Mouse (Mus musculus): ENCODE data around the gene Serf2. TPM values are rescaled to one million over a fixed set of nuclear protein-coding genes. Genes with fewer than 3 reads are reported as not detected.

The Serf2 gene
- total RNA-seq (2021) = 100 to 1,000 TPM; 346 to 350 TPM
- long read RNA-seq, experiment 1, transcript Serf2-204 (3 exons, 3,056 nt) = major isoform, 470 of 544 reads
- long read RNA-seq, experiment 1, transcript Serf2-203 (2 exons, 3,105 nt) = minor isoform, 8 of 544 reads
- long read RNA-seq, experiment 1, transcript Serf2-201 (3 exons, 525 nt) = minor isoform, 14 of 544 reads
- long read RNA-seq, experiment 1, partial matches to known transcripts = 27 of 544 reads
- long read RNA-seq, experiment 1, other reads (novel, unspliced or antisense) = 24 of 544 reads
- long read RNA-seq, experiment 2, transcript Serf2-204 (3 exons, 3,056 nt) = major isoform, 453 of 516 reads
- long read RNA-seq, experiment 2, transcript Serf2-201 (3 exons, 525 nt) = minor isoform, 14 of 516 reads
- long read RNA-seq, experiment 2, partial matches to known transcripts = 33 of 516 reads
- long read RNA-seq, experiment 2, other reads (novel, unspliced or antisense) = 12 of 516 reads

GRCm38 (mm10) chr2:121448739-121449535, at the start of gene Serf2:
TSS of gene Serf2 (plus strand) at chr2:121449195.
- peak; percentile 100 for DNase-seq

- DNase-seq = no peak
Measured at GRCm38 (mm10) chr2:121403296-121403695, 45.7 kb upstream of the Serf2 start.

GRCm38 (mm10) chr2:121408160-121408559, 40.8 kb upstream of the Serf2 start:
- DNase-seq = peak; percentile 37

GRCm38 (mm10) chr2:121412843-121413386, 36.1 kb upstream of the Serf2 start:
- DNase-seq = no peak

GRCm38 (mm10) chr2:121413387-121414042, 35.5 kb upstream of the Serf2 start, which contains the start of the genes Pdia3 and Catsper2:
TSS of gene Pdia3 (plus strand) at chr2:121413775.
TSS of gene Catsper2 (minus strand) at chr2:121413792.
- DNase-seq = peak; percentile 97

GRCm38 (mm10) chr2:121414139-121414685, 34.8 kb upstream of the Serf2 start:
- DNase-seq = no peak

GRCm38 (mm10) chr2:121415103-121415502, 33.9 kb upstream of the Serf2 start:
- DNase-seq = no peak

- no peak for DNase-seq
Measured at GRCm38 (mm10) chr2:121415591-121415990, 33.4 kb upstream of the Serf2 start.

- DNase-seq = no peak
Measured at GRCm38 (mm10) chr2:121416356-121416755, 32.6 kb upstream of the Serf2 start.

GRCm38 (mm10) chr2:121418476-121418875, 30.5 kb upstream of the Serf2 start:
- no peak for DNase-seq

- DNase-seq = no peak
Measured at GRCm38 (mm10) chr2:121423166-121423565, 25.8 kb upstream of the Serf2 start.

- DNase-seq = no peak
Measured at GRCm38 (mm10) chr2:121425890-121426289, 23.1 kb upstream of the Serf2 start.

- no peak for DNase-seq
Measured at GRCm38 (mm10) chr2:121434854-121435253, 14.1 kb upstream of the Serf2 start.

GRCm38 (mm10) chr2:121439746-121440145, 9.2 kb upstream of the Serf2 start:
- no peak for DNase-seq

GRCm38 (mm10) chr2:121440834-121441605, 8.0 kb upstream of the Serf2 start:
- no peak for DNase-seq

- no peak for DNase-seq
Measured at GRCm38 (mm10) chr2:121441800-121442199, 7.2 kb upstream of the Serf2 start.

- peak; percentile 89 for DNase-seq
Measured at GRCm38 (mm10) chr2:121442259-121443067, 6.5 kb upstream of the Serf2 start.

GRCm38 (mm10) chr2:121443068-121443349, 6.0 kb upstream of the Serf2 start:
- no peak for DNase-seq

GRCm38 (mm10) chr2:121444178-121444577, 4.8 kb upstream of the Serf2 start, which contains the start of gene Ell3:
TSS of gene Ell3 (minus strand) at chr2:121444278.
- no peak for DNase-seq

GRCm38 (mm10) chr2:121445117-121445516, 3.9 kb upstream of the Serf2 start:
- DNase-seq = no peak
